Mouse (Mus musculus): ENCODE data around the gene Ddrgk1. TPM values are rescaled to one million over a fixed set of nuclear protein-coding genes. Genes with fewer than 3 reads are reported as not detected.
A peak's percentile ranks its signal among the peaks of the same experiment; 100 is the strongest.

The Ddrgk1 gene
- polyA plus RNA-seq, 1 experiment = 20.4 TPM

GRCm38 (mm10) chr2:130629839-130630203 is 34.6 kb downstream of the Ddrgk1 start, which contains the start of the genes Fastkd5 and Ubox5:
Gene Fastkd5, minus strand, starts transcription at chr2:130630027.
Gene Ubox5, minus strand, starts transcription at chr2:130630038.
- H3K36me3 ChIP-seq (ENCODE audit: control insufficient read depth) = peaks cover 32% of the 10 kb centered on the region

GRCm38 (mm10) chr2:130629080-130629838 is 35.2 kb downstream of the Ddrgk1 start:
- Histone ChIP-seq H3K4me1 (ENCODE audit: control insufficient read depth) (peaks cover 29% of the 10 kb centered on the region), H3K4me3 (replicated peaks) (peak overlapping the region; percentile 99), H3K36me3 (ENCODE audit: control insufficient read depth) (peaks cover 34% of the 10 kb centered on the region), H3K27me3 (ENCODE audit: control insufficient read depth) (peaks cover 25% of the 10 kb centered on the region), H3K9me3 (ENCODE audit: control insufficient read depth, low read length) (peaks cover 3% of the 10 kb centered on the region; the same call in 1 of the 2 replicates)
- TF ChIP-seq TAL1 (IDR thresholded peaks at IDR 0.05; ENCODE audit: low read length) (no peak), GATA1 (IDR thresholded peaks at IDR 0.05; ENCODE audit: low read length) (no peak)

More at GRCm38 (mm10) chr2:130629839-130630203, 34.6 kb downstream of the Ddrgk1 start, which contains the start of the genes Fastkd5 and Ubox5:
- TF ChIP-seq TAL1 (IDR thresholded peaks at IDR 0.05; ENCODE audit: low read length) (no peak), GATA1 (IDR thresholded peaks at IDR 0.05; ENCODE audit: low read length) (no peak)
- peak within 1 kb of the TSS; percentile 99 for H3K4me3 ChIP-seq (replicated peaks)
- H3K27me3 ChIP-seq (ENCODE audit: control insufficient read depth) = peaks cover 31% of the 10 kb centered on the region
- peaks cover 9% of the 10 kb centered on the region; the same call in 1 of the 2 replicates for H3K9me3 ChIP-seq (ENCODE audit: control insufficient read depth, low read length)
- H3K4me1 ChIP-seq (ENCODE audit: control insufficient read depth) = peaks cover 34% of the 10 kb centered on the region

GRCm38 (mm10) chr2:130628424-130628823 is 36.0 kb downstream of the Ddrgk1 start:
- Histone ChIP-seq H3K4me3 (replicated peaks) (peak overlapping the region; percentile 99), H3K9me3 (ENCODE audit: control insufficient read depth, low read length) (no peaks in the 10 kb centered on the region), H3K4me1 (ENCODE audit: control insufficient read depth) (peaks cover 25% of the 10 kb centered on the region), H3K36me3 (ENCODE audit: control insufficient read depth) (peaks cover 40% of the 10 kb centered on the region), H3K27me3 (ENCODE audit: control insufficient read depth) (peaks cover 17% of the 10 kb centered on the region)
- no peak for TF ChIP-seq GATA1 (IDR thresholded peaks at IDR 0.05; ENCODE audit: low read length)
- TF ChIP-seq TAL1 (IDR thresholded peaks at IDR 0.05; ENCODE audit: low read length) = no peak

GRCm38 (mm10) chr2:130618972-130619371 is 45.5 kb downstream of the Ddrgk1 start:
- H3K27me3 ChIP-seq (ENCODE audit: control insufficient read depth) = no peaks in the 10 kb centered on the region
- no peaks in the 10 kb centered on the region for H3K4me1 ChIP-seq (ENCODE audit: control insufficient read depth)
- H3K36me3 ChIP-seq (ENCODE audit: control insufficient read depth) = peaks cover 74% of the 10 kb centered on the region
- no peak overlapping the region for H3K4me3 ChIP-seq (replicated peaks)
- no peaks in the 10 kb centered on the region for H3K9me3 ChIP-seq (ENCODE audit: control insufficient read depth, low read length)
- no peak for TF ChIP-seq GATA1 (IDR thresholded peaks at IDR 0.05; ENCODE audit: low read length)
- no peak for TF ChIP-seq TAL1 (IDR thresholded peaks at IDR 0.05; ENCODE audit: low read length)

- peaks cover 41% of the 10 kb centered on the region for H3K36me3 ChIP-seq (ENCODE audit: control insufficient read depth)
- TF ChIP-seq TAL1 (IDR thresholded peaks at IDR 0.05; ENCODE audit: low read length) (no peak), GATA1 (IDR thresholded peaks at IDR 0.05; ENCODE audit: low read length) (no peak)
- H3K4me1 ChIP-seq (ENCODE audit: control insufficient read depth) = peaks cover 4% of the 10 kb centered on the region
Observed at GRCm38 (mm10) chr2:130613091-130613490, 51.4 kb downstream of the Ddrgk1 start.

More at GRCm38 (mm10) chr2:130613091-130613490, 51.4 kb downstream of the Ddrgk1 start:
- no peaks in the 10 kb centered on the region for H3K9me3 ChIP-seq (ENCODE audit: control insufficient read depth, low read length)
- H3K4me3 ChIP-seq (replicated peaks) = no peak overlapping the region
- H3K27me3 ChIP-seq (ENCODE audit: control insufficient read depth) = no peaks in the 10 kb centered on the region

Other genes starting within 250 kb of the Ddrgk1 start
- 1.2 and 1.3 TPM in 2 replicates for gene Vps16, start 240.3 kb downstream of the Ddrgk1 start, polyA plus RNA-seq (2012)
- gene Pced1a, start 240.0 kb downstream of the Ddrgk1 start, polyA plus RNA-seq (2012) = 0.38 and 0.42 TPM in 2 replicates
- gene Ptpra, start 214.4 kb downstream of the Ddrgk1 start, polyA plus RNA-seq (2012) = 1.2 and 1.9 TPM in 2 replicates
- 7.2 and 8.8 TPM in 2 replicates for gene Mrps26, start 100.9 kb downstream of the Ddrgk1 start, polyA plus RNA-seq (2012)
- not detected in 2 replicates for gene Oxt, start 88.5 kb downstream of the Ddrgk1 start, polyA plus RNA-seq (2012)
- gene Avp, start 82.1 kb downstream of the Ddrgk1 start, polyA plus RNA-seq (2012) = not detected in 2 replicates
- gene Fastkd5, start 34.6 kb downstream of the Ddrgk1 start, polyA plus RNA-seq (2012) = 0.02 and 0.03 TPM in 2 replicates
- gene Ubox5, start 34.6 kb downstream of the Ddrgk1 start, polyA plus RNA-seq (2012) = 0.13 and 0.17 TPM in 2 replicates
- 0.34 and 0.38 TPM in 2 replicates for gene Lzts3, start 21.9 kb downstream of the Ddrgk1 start, polyA plus RNA-seq (2012)
- 0.41 and 1.0 TPM in 2 replicates for gene Itpa, start 3.0 kb upstream of the Ddrgk1 start, polyA plus RNA-seq (2012)
- gene Slc4a11, start 32.9 kb upstream of the Ddrgk1 start, polyA plus RNA-seq (2012) = not detected in 2 replicates
- 0.11 and 0.34 TPM in 2 replicates for gene 4930402H24Rik, start 241.7 kb upstream of the Ddrgk1 start, polyA plus RNA-seq (2012)
- gene Atrn, start 241.8 kb upstream of the Ddrgk1 start, polyA plus RNA-seq (2012) = 0.09 and 0.11 TPM in 2 replicates

All from erythroblast, embryonic 14.5 days (primary cell).